Mouse (Mus musculus) urinary bladder, postnatal 25 days (tissue): ENCODE measurements at regions not wholly inside any gene's neighbourhood (a gene's known extent, or its start where the extent isn't known, plus 50 kb on each side); places are given as distances from the start of the nearest gene placed in this dataset.
"Not testable (repeated sequence)": the region's sequence is repeated elsewhere in the genome, so short reads cannot be mapped to it uniquely, and the experiment has no call there.

Experiments used
- DNase-seq: peaks from one replicate; pipeline ENCODE4 v3.0.0; 2022; ENCODE audit warnings: low spot score

GRCm38 (mm10) chr10:72298824-72299551 is 355.7 kb upstream of the Zwint start:
- DNase-seq: no peak

- not testable (repeated sequence) for DNase-seq
These were observed 345.6 kb upstream of the Zwint start for GRCm38 (mm10) chr10:72309045-72309444.

- DNase-seq: no peak
These were observed 336.3 kb upstream of the Zwint start for GRCm38 (mm10) chr10:72318308-72318707.

GRCm38 (mm10) chr10:72320307-72320706 is 334.3 kb upstream of the Zwint start:
- no peak for DNase-seq

- no peak for DNase-seq
These were observed 328.0 kb upstream of the Zwint start for GRCm38 (mm10) chr10:72326624-72327023.

- DNase-seq: no peak
These were observed 307.4 kb upstream of the Zwint start for GRCm38 (mm10) chr10:72347253-72347652.

- DNase-seq: no peak
These were observed 306.5 kb upstream of the Zwint start for GRCm38 (mm10) chr10:72347949-72348663.

- DNase-seq: no peak
These were observed 301.8 kb upstream of the Zwint start for GRCm38 (mm10) chr10:72352810-72353209.

- DNase-seq: no peak
These were observed 301.1 kb upstream of the Zwint start for GRCm38 (mm10) chr10:72353515-72353914.

GRCm38 (mm10) chr10:72383351-72383750 is 271.3 kb upstream of the Zwint start:
- DNase-seq: no peak

- no peak for DNase-seq
These were observed 269.8 kb upstream of the Zwint start for GRCm38 (mm10) chr10:72384826-72385225.

GRCm38 (mm10) chr10:72391397-72391796 is 263.2 kb upstream of the Zwint start:
- peak; percentile 7 for DNase-seq

- no peak for DNase-seq
These were observed 261.2 kb upstream of the Zwint start for GRCm38 (mm10) chr10:72393279-72394041.

- no peak for DNase-seq
These were observed 260.3 kb upstream of the Zwint start for GRCm38 (mm10) chr10:72394367-72394766.

- no peak for DNase-seq
These were observed 251.4 kb upstream of the Zwint start for GRCm38 (mm10) chr10:72403290-72403689.

GRCm38 (mm10) chr10:72410305-72410704 is 244.3 kb upstream of the Zwint start:
- no peak for DNase-seq

- no peak for DNase-seq
These were observed 243.0 kb upstream of the Zwint start for GRCm38 (mm10) chr10:72411670-72412069.

- DNase-seq: no peak
These were observed 200.0 kb upstream of the Zwint start for GRCm38 (mm10) chr10:72454629-72455028.

GRCm38 (mm10) chr10:72484315-72484714 is 170.3 kb upstream of the Zwint start:
- DNase-seq: no peak

- DNase-seq: no peak
These were observed 122.2 kb upstream of the Zwint start for GRCm38 (mm10) chr10:72532431-72532830.

GRCm38 (mm10) chr10:72533427-72533826 is 121.2 kb upstream of the Zwint start:
- DNase-seq: no peak

- DNase-seq: no peak
These were observed 120.8 kb upstream of the Zwint start for GRCm38 (mm10) chr10:72533859-72534258.

- DNase-seq: no peak
These were observed 105.1 kb upstream of the Zwint start for GRCm38 (mm10) chr10:72549564-72549963.
